Mouse (Mus musculus) heart, postnatal 14 days (tissue): ENCODE results near the gene Ltbr. TPM values are rescaled to one million over a fixed set of nuclear protein-coding genes. Genes with fewer than 3 reads are reported as not detected.
"Not testable (repeated sequence)": the region's sequence is repeated elsewhere in the genome, so short reads cannot be mapped to it uniquely, and the experiment has no call there.

ENCODE experiments used
- DNase-seq, 2 experiments: peaks; one replicate each; pipeline ENCODE4 v3.0.0; 2021 to 2022
- intact Hi-C: fragments of 180-260 bp; cut with DNase I; formaldehyde crosslinking; loops from one replicate; pipeline ENCODE4 v1.15.1; 2025
- total RNA-seq, 2 experiments: library from RNA; stranded (reverse); gene quantifications; 2 replicates each; pipeline ENCODE4 v1.2.3; 2021

Gene Ltbr
- total RNA-seq, 2 experiments from 2014 or later = 34.6 to 36.0 TPM

DNA sequence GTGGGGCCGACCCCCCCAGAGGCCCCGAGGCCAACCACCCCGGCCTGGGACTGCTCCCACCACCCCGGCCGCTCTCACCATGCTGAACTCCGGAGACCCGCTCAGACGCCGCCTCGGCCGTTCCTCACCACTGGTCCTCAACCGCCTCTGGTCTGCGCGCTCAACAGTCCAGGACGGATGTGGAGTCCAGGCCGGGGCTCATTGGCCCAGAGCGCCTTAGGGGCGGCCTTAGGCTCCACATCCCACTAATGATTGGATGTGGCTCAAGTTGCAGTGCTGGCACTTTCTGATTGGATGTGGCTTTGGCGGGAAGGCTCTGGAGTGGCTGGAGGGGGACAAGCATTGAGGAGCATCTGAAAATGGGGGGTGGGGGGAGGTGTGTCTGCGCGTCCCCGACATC lies 27.8 kb downstream of the Ltbr start, which contains the start of gene Tuba3a:
Tuba3a (minus strand) TSS at position 153 of the 400 bp plus-strand sequence.
- intact Hi-C loops = no loop called here
- no peak for DNase-seq

DNA sequence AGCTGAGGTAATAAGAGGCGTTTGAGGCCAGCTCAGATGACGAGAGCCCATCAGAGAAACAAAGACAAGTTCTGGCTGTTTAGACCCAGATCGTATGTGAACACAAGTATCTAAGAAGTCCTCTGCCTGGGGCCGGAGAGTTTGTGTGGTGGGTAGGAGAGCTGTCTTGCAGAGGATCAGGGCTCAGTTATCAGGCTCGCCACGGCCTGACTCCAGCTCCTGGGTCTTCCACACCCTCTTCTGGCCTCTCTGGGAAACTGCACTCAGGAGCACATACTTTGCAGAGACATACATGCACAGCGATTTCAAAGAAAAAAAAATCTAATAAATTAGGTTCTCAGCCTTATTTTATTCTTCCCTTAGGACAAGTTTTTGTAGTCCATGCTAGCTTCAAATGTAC lies 28.9 kb downstream of the Ltbr start:
- DNase-seq = no peak
- intact Hi-C loops = no loop called here

DNA sequence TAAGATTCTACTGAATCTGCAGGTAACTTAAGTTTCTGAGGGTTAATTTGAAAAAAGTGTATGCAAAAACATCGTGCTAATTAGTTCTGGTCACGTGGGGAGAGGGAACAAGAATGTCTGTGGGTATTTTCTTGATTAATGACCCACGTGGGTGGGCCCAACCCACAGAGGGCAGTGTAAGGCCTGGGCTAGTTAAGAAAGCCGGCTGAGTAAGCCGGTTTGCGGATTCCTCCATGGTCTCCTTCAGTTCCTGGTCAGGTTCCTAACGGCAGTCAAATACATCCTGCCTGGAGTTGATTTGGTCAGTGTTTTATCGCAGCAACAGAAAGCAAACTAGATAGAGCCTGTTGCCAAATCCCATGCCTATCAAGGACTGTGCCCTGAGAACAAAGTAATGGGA lies 29.4 kb downstream of the Ltbr start:
- no peak for DNase-seq
- intact Hi-C loops = no loop called here

DNA sequence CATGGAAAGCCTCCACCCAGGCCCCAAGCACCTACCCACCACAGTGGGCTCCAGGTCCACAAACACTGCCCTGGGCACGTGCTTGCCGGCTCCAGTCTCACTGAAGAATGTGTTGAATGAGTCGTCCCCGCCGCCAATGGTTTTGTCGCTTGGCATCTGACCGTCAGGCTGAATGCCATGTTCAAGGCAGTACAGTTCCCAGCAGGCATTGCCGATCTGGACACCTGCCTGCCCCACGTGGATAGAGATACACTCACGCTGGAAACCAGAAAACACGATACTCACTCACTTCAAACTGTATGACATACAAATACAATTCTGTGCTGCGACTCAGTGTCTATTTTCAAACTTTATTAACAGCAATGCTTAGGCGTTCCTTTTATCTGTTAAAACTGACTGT lies 31.0 kb downstream of the Ltbr start:
- intact Hi-C loops = not testable (repeated sequence)

DNA sequence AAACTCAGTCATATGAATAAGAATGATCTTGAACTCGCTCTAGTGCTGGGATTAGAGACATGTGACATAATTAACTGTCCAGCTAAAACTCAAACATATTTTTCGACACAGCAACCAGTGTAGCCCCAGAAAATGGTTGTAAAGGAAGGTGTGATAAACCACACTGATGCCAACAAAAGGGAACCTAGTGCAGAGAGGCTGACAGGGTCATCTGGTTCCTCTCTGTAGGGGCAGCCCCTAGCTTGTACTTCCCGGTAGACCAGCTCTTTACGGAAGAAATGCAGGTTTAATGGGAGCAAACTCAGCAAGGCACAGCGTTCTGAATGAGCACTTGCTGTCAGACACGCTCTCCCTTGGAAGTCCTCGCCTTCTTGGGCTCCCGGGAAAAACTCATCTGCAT lies 34.0 kb downstream of the Ltbr start:
- intact Hi-C loops = loop anchor here (5.0 to 10.0 kb wide), 2 partner anchors 48 to 325 kb away; no protein-coding TSS in a partner anchor
- DNase-seq = no peak

More for the DNA sequence above, 31.0 kb downstream of the Ltbr start:
- DNase-seq = not testable (repeated sequence)

DNA sequence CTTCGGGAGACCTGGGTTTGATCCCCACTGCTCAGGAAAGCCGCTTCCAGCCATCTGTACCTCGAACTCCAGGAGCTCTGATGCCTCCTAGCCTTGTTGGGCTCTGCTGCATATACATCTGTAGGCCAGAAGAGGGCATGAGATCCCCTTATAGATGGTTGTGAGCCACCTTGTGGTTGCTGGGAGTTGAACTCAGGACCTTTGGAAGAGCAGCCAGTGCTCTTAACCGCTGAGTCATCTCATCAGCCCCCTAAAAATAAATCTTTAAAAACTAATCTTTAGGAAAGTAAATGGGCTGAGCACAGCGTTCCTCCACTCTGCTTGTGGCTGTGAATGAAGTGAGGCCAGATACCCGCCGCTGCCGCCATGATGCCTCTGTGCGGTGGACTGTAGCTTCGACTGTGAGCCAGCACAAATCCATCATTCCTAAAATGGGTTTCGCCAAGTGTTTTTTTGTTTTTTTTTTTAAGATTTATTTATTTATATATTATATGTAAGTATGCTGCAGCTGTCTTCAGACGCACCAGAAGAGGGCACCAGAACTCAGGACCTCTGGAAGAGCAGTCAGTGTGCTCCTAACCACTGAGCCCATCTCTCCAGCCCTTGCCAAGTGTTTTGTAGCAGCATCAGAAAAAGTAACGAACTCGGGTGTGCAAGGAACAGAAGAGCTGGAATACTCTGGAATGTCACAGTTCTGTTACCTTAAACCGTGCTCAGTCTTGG lies 38.7 kb downstream of the Ltbr start:
- peak; percentile 50 to 64 for DNase-seq
- intact Hi-C loops = loop anchor here (1.0 to 10.0 kb wide), 5 partner anchors 52 to 330 kb away; partner anchors contain the start of genes Acrbp and Iffo1

DNA sequence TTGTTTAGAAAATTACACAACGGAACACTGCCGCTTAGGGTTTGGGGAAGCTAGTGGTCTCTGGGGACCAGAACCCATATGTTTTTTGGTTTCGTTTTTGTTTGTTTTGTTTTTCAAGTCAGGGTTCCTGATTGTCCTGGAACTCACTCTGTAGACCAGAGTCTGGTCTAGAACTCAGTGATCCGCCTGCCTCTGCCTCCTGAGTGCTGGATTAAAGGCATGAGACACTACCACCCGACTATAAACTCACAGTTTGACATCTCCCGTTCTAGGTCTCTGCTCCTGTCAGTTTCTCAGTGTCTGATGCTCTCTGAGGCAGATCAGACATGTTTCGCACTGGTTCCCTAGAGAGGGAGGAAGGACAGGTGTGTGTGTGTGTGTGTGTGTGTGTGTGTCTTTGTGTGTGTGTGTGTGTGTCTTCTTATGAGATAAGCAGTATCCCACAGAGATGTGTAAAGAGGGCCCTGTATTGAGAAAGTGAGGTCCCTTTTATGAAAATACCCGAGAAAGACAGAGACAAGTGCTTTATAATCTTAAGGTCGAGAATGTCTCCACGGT lies 41.4 kb downstream of the Ltbr start:
- intact Hi-C loops = loop anchor here (5.0 to 10.0 kb wide), 3 partner anchors 125 to 332 kb away; partner anchors contain the start of genes Acrbp and Iffo1

DNA sequence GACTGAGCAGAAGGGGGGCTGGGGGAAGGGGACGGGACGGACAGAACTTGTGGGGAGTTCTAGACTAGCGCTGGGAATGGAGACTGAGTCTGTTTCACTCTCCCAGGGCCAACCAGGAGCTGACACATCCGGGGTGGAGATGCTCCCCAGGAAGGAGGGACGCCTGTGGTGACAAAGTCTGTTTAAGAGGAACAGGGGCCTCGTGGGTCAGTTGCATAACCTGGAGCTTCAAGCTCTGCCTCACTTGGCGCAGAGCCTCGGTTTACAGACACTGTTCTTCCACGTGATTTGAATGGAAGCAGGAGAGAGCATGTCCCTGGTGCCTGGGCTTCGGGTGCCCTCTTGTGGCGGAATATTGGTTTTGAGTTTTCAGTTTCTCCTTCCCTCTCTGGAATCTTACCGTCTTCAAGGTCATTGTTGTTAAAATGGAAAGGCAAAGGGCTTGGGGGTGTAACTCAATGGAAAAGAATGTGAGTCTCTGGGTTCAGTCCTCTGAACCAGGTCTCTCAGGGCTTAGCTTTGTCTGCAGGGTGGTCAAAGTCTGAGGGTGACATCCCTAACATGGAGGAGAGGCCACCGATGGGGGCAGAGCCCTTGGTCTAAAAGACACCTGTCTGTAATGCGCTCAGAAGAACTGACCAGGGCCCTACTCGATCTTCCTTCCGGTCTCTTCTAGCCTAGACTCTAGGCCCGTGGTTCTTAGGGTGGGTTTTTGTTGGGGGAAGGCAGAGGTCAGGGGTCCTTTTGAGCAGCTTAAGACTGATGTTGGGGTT lies 42.0 kb downstream of the Ltbr start:
- DNase-seq = peak; percentile 92 to 94
- intact Hi-C loops = loop anchor here (1.0 to 10.0 kb wide), 5 partner anchors 52 to 333 kb away; partner anchors contain the start of genes Acrbp and Iffo1

More for the DNA sequence above, 41.4 kb downstream of the Ltbr start:
- no peak for DNase-seq

DNA sequence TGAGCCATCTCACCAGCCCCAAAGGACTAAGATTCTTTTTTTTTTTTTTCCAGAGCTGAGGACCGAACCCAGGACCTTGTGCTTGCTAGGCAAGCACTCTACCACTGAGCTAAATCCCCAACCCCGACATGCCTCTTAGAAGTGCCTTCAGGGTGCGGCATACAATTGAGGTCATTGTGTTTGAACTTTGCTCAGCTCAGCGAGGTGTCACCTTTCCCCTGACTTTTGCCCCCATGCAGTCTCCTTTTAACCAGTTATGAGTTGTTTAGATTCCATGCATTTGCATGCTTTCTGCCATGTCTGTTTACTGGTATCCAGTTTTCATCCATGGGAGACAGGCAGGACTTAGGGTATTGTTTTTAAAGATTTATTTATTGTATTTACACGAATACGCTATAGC lies 44.9 kb downstream of the Ltbr start:
- no peak for DNase-seq
- intact Hi-C loops = no loop called here

DNA sequence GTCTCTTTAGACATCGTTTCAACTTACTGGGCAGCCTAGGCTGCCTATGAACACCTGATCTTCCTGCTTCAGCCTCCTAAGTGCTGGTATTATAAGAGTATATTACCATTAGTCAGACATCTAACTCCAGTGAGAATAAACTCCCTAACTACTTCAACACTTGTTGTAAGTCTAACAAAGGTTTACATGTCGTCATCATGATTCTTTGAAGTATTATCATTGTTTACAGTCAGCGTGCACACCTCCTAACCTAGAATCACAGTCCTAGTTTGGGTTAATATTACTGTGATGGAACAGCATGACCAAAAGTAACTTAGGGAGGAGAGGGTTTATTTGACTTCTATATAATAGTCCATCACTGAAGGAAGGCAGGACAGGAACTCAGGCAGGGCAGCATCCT lies 46.2 kb downstream of the Ltbr start:
- intact Hi-C loops = no loop called here
- DNase-seq = no peak

DNA sequence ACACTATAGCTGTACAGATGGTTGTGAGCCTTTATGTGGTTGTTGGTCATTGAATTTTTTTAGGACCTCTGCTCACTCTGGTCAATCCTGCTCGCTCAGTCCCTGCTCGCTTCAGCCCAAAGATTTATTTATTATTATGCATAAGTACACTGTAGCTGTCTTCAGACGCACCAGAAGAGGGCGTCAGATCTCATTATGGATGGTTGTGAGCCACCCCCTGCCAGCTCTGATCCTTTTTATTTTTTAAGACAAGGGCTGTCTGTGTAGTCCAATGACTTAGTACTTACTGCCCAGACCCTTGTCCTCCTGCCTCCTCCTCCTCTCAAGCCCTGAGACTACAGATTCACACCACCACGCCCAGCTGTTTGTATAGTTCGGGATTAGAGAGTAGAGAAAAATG lies 47.1 kb downstream of the Ltbr start:
- intact Hi-C loops, DNase-seq: not testable (repeated sequence)

DNA sequence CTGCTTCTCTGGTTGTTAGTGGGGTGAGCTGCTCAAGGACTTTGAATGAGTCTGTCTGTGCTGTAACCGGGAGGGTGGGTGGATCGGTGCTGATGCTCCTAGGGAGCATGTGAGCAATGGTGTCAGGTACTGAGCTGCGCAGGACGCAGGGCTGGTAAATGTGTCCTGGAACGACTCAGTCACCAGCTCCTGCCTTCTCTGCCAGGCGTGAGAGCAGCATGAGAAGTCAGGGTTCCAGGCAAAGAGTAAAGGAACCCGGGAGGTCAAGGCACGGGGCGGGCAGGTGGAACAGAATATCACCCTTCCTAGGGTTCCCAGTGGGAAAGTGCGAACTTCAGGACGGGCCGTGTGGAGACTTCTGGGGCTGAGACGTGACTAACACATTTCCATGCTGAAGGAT lies 47.6 kb downstream of the Ltbr start:
- intact Hi-C loops = no loop called here
- no peak for DNase-seq

DNA sequence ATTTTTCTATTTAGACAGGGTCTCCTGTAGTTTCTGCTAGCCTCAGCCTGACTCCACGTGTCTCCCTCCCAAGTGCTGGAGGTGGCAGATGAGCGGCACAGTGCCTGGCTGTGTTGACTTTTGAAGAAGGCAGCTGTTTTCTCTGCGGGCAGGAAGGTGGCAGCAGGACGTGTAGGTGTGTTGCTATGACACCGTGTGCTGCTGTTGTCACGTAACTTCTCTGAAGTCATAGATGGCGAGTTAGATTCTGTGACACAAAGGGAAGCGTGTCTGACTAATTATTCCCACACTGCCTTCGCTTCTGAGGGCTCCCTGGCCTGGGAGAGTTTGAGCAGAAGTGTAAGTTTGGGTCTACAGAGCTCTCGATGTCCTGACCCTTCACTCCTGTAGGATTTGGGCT lies 48.4 kb downstream of the Ltbr start:
- DNase-seq = no peak
- intact Hi-C loops = no loop called here

DNA sequence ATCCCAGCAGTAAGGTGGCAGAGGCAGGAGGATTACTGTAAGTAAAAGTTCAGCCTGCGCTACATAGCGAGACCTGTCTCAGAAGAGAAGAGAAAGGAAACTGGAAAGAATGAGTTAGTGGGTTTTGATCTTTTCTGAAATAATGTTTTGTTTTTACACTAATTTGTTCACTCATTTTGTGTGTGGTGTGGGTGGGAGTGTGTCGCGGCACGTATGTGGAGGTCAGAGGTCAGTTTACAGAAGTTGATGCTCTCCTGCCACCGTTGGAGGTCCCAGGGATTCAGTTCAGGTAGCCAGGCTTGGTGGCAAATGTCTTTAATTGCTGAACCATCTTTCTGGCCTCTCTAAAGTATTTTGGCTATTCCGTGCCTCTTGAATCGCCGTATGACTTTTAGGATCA lies 49.5 kb downstream of the Ltbr start:
- intact Hi-C loops = no loop called here
- DNase-seq = no peak

DNA sequence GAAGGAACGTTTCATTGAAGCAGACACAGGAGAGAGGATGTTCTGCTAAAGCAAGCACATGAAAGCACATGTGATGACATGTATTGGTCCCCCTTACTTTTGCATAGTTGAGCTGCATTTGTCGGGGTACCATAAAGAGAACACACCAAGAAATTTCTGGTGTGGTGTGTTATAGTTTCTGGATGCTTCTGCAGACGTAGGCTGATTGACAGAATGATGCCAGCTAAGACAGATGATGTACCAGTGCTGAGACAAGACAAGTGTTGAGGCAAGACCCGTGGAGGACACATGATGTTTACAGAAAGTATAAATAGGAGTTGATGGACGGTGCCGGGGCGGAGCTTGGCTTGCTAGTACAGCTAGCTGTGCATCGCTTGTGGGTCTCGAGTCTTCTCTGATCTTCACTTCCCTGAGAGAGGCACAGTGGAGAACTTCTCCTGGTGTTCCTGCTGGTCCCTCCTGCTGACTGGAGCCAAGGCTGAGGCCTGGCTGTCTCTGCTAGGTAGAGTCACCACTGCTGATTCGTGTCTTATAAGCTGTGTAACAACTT lies 53.6 kb downstream of the Ltbr start:
- no peak for DNase-seq
- intact Hi-C loops = no loop called here

Other genes starting within 250 kb of the Ltbr start
- under 1 TPM; 0.41 to 0.83 TPM for gene Lpar5, start 246.0 kb downstream of the Ltbr start, total RNA-seq
- 100 to 1,000 TPM; 141 to 145 TPM for gene Chd4, start 217.9 kb downstream of the Ltbr start, total RNA-seq
- gene Nop2, start 182.0 kb downstream of the Ltbr start, total RNA-seq = 10 to 100 TPM; 16.2 to 19.9 TPM
- gene Iffo1, start 168.6 kb downstream of the Ltbr start, total RNA-seq = 10 to 100 TPM in 1 of 2 experiments, 1 to 10 TPM in 1; 10.0 to 16.1 TPM
- 1,000 to 10,000 TPM; 3,924 to 4,148 TPM for gene Gapdh, start 147.4 kb downstream of the Ltbr start, total RNA-seq
- gene Ncapd2, start 122.2 kb downstream of the Ltbr start, total RNA-seq = 10 to 100 TPM; 28.1 to 33.4 TPM
- gene Mrpl51, start 122.1 kb downstream of the Ltbr start, total RNA-seq = 100 to 1,000 TPM; 279 to 289 TPM
- gene Vamp1, start 98.3 kb downstream of the Ltbr start, total RNA-seq = 1 to 10 TPM; 9.3 to 9.8 TPM
- 1 to 10 TPM; 4.0 to 4.3 TPM for gene Tapbpl, start 82.0 kb downstream of the Ltbr start, total RNA-seq
- 1 to 10 TPM in 1 of 2 experiments, under 1 TPM in 1; 0.91 to 7.5 TPM for gene Cd27, start 76.9 kb downstream of the Ltbr start, total RNA-seq
- gene Tuba3a, start 27.8 kb downstream of the Ltbr start, total RNA-seq = not detected
- gene Scnn1a, start 6.8 kb upstream of the Ltbr start, total RNA-seq = 1 to 10 TPM in 1 of 2 experiments, under 1 TPM in 1; 1.00 to 1.1 TPM
- gene Tnfrsf1a, start 35.5 kb upstream of the Ltbr start, total RNA-seq = 10 to 100 TPM; 63.4 to 70.7 TPM
- gene Plekhg6, start 66.9 kb upstream of the Ltbr start, total RNA-seq = not detected
- 10 to 100 TPM; 63.4 to 69.8 TPM for gene Cd9, start 180.9 kb upstream of the Ltbr start, total RNA-seq
- 100 to 1,000 TPM in 1 of 2 experiments, 10 to 100 TPM in 1; 88.1 to 110 TPM for gene Vwf, start 232.9 kb upstream of the Ltbr start, total RNA-seq